Mouse (Mus musculus) brain, embryonic 14.5 days (tissue): Measurements from ENCODE around the gene Prm1. TPM values are rescaled to one million over a fixed set of nuclear protein-coding genes. Genes with fewer than 3 reads are reported as not detected.

Experiments used
- DNase-seq: peaks from one replicate; pipeline ENCODE4 v3.0.0-alpha.2; 2011; ENCODE audit warnings: low read depth
- CTCF ChIP-seq: fragments of 200-500 bp; IDR thresholded peaks from 2 replicates; pipeline ENCODE4 v1.5.1; 2012; ENCODE audit warnings: inconsistent platforms, mild to moderate bottlenecking, moderate library complexity, borderline replicate concordance; ENCODE audit not compliant: insufficient read depth, insufficient read length; ENCODE audit errors: extremely low read depth
- POLR2A ChIP-seq: fragments of 200-500 bp; IDR thresholded peaks from 2 replicates; pipeline ENCODE4 v1.6.1; 2012; ENCODE audit warnings: mild to moderate bottlenecking, inconsistent platforms, borderline replicate concordance; ENCODE audit not compliant: poor library complexity, insufficient read depth, insufficient read length, severe bottlenecking; ENCODE audit errors: extremely low read depth
- polyA plus RNA-seq: library from polyadenylated mRNA; depleted of rRNA; stranded (reverse); fragments of >200 nt; gene quantifications from 2 replicates; pipeline ENCODE4 v1.2.3, GENCODE M21; 2012

Prm1 gene
- polyA plus RNA-seq, 1 experiment, result not detected

- no peak for TF ChIP-seq POLR2A
- peak; percentile 92 for TF ChIP-seq CTCF
- DNase-seq, result peak; percentile 95
These were observed 19.4 kb downstream of the Prm1 start for GRCm38 (mm10) chr16:10786288-10786687.

- peak; percentile 77 for TF ChIP-seq POLR2A
- TF ChIP-seq CTCF, result no peak
These were observed 20.0 kb downstream of the Prm1 start, which contains the start of gene Socs1 for GRCm38 (mm10) chr16:10785371-10786231. Gene Socs1, minus strand, starts transcription at chr16:10785536.

GRCm38 (mm10) chr16:10784793-10785370, 20.8 kb downstream of the Prm1 start:
- TF ChIP-seq CTCF (peak; percentile 82), POLR2A (peak; percentile 34; the same call in 1 of the 2 replicates)
- DNase-seq, result peak; percentile 92

More at GRCm38 (mm10) chr16:10785371-10786231, 20.0 kb downstream of the Prm1 start, which contains the start of gene Socs1:
- peak; percentile 96 for DNase-seq

- TF ChIP-seq CTCF, result peak; percentile 10; the same call in 1 of the 2 replicates
- TF ChIP-seq POLR2A, result no peak
- peak; percentile 60 for DNase-seq
These were observed 21.5 kb downstream of the Prm1 start for GRCm38 (mm10) chr16:10783883-10784792.

GRCm38 (mm10) chr16:10783451-10783850, 22.2 kb downstream of the Prm1 start:
- TF ChIP-seq POLR2A (no peak), CTCF (no peak)
- no peak for DNase-seq

GRCm38 (mm10) chr16:10783152-10783434, 22.5 kb downstream of the Prm1 start:
- no peak for DNase-seq
- TF ChIP-seq POLR2A (no peak), CTCF (no peak)

- DNase-seq, result no peak
- TF ChIP-seq CTCF (no peak), POLR2A (no peak)
These were observed 23.1 kb downstream of the Prm1 start for GRCm38 (mm10) chr16:10782377-10783151.

GRCm38 (mm10) chr16:10781862-10782371, 23.7 kb downstream of the Prm1 start:
- DNase-seq, result peak; percentile 26
- TF ChIP-seq POLR2A (no peak), CTCF (no peak)

- DNase-seq, result no peak
- TF ChIP-seq POLR2A (no peak), CTCF (no peak)
These were observed 25.0 kb downstream of the Prm1 start for GRCm38 (mm10) chr16:10780631-10781120.

GRCm38 (mm10) chr16:10777579-10778160, 28.0 kb downstream of the Prm1 start:
- DNase-seq, result no peak

More at GRCm38 (mm10) chr16:10777579-10778160, 28.0 kb downstream of the Prm1 start:
- TF ChIP-seq POLR2A, result no peak
- TF ChIP-seq CTCF, result no peak
